Mouse (Mus musculus): Measurements from ENCODE around the gene Zfp668. TPM values are rescaled to one million over a fixed set of nuclear protein-coding genes. Genes with fewer than 3 reads are reported as not detected.

Gene Zfp668
- total and polyA plus RNA-seq, 3 experiments, result 2.4 to 8.6 (median 5.9) TPM

GRCm38 (mm10) chr7:127901772-127902171 is 25.1 kb upstream of the Zfp668 start:
- Histone ChIP-seq H3K27me3 (replicated peaks) (no peaks in the 10 kb centered on the region), H3K9me3 (replicated peaks; ENCODE audit: low read length) (no peaks in the 10 kb centered on the region), H3K79me2 (replicated peaks; ENCODE audit: control insufficient read depth, extremely low read depth, insufficient read depth, poor library complexity, severe bottlenecking) (no peaks in the 10 kb centered on the region), H3K9ac (ENCODE audit: insufficient read depth, low read depth) (no peak overlapping the region), H3K4me1 (ENCODE audit: control insufficient read depth in 1 of 2, insufficient read depth in 2 of 2) (peaks cover 7 to 15% of the 10 kb centered on the region in 2 experiments; a peak in 3 of 4 replicates), H3K4me2 (ENCODE audit: insufficient read depth, low read depth, poor library complexity, severe bottlenecking) (no peak overlapping the region), H3K4me3 (replicated peaks in 1 of 3; ENCODE audit: low read depth in 2 of 3, low read length in 2 of 3, poor library complexity in 1 of 3) (no peak overlapping the region), H3K27ac (ENCODE audit: insufficient read depth, low read depth) (no peak overlapping the region), H3K36me3 (replicated peaks in 1 of 2; ENCODE audit: control insufficient read depth in 1 of 2, insufficient read depth in 1 of 2, low read length in 1 of 2) (peaks cover 14 to 18% of the 10 kb centered on the region in 2 experiments)
- in situ Hi-C loops (cut with MboI; ENCODE audit: low pct_ligation_motif_present, low pct_unique_long_range_greater_than_20kb, low sequenced_read_pairs), result no loop called here
- TF ChIP-seq RCOR1 (conservative IDR thresholded peaks at IDR 0.05; ENCODE audit: low read depth, low read length) (no peak), MAFK (IDR thresholded peaks at IDR 0.05; ENCODE audit: insufficient replicate concordance, low read length) (no peak), MEF2A (IDR thresholded peaks at IDR 0.05; ENCODE audit: borderline replicate concordance, low read depth, low read length) (no peak), E2F4 (IDR thresholded peaks at IDR 0.05; ENCODE audit: insufficient replicate concordance, low read depth, low read length) (no peak), BHLHE40 (IDR thresholded peaks at IDR 0.05; ENCODE audit: low read depth, low read length) (no peak), TBP (conservative IDR thresholded peaks at IDR 0.05; ENCODE audit: low read depth, low read length) (no peak), USF1 (IDR thresholded peaks at IDR 0.05; ENCODE audit: low read depth, low read length) (no peak), CHD1 (IDR thresholded peaks at IDR 0.05; ENCODE audit: low read depth, low read length) (no peak), TCF12 (IDR thresholded peaks at IDR 0.05; ENCODE audit: low read depth, low read length) (no peak), SIN3A (IDR thresholded peaks at IDR 0.05; ENCODE audit: low read length) (no peak), POLR2A (IDR thresholded peaks at IDR 0.05; ENCODE audit: low read depth, low read length) (no peak), ZKSCAN1 (IDR thresholded peaks at IDR 0.05; ENCODE audit: borderline replicate concordance, low read depth, low read length) (no peak), MXI1 (IDR thresholded peaks at IDR 0.05; ENCODE audit: low read depth, low read length) (no peak), IRF4 (IDR thresholded peaks at IDR 0.05; ENCODE audit: low read depth, low read length) (no peak)
- dilution Hi-C loops (cut with MboI; ENCODE audit: extremely low pct_ligation_motif_present, extremely low pct_unique_long_range_greater_than_20kb, low sequenced_read_pairs), result no loop called here
- no peak for DNase-seq (ENCODE audit: extremely low read depth)

DNA sequence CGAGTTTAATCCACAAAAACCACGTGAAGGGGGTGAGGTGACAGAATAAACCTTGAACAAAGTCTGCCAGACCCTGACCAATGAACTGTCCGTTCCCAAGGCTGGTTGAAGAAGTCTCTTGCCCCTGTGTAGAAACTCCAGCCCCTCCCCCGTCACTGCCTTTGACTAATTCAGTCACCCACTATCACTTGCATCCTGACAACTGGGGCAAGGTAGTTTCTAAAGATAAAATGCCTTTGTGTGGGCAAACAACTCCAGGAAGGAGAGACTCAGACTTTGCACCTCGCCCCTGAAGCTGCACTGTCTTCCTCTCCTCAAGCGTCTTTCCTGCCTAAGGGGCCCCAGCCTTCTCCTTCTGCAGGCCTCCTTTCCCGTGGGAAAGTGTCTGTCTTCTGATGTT is 23.4 kb upstream of the Zfp668 start:
- Histone ChIP-seq H3K4me1 (ENCODE audit: control insufficient read depth in 1 of 2, insufficient read depth in 2 of 2) (peaks cover 6 to 9% of the 10 kb centered on the region in 2 experiments; a peak in 3 of 4 replicates), H3K79me2 (replicated peaks; ENCODE audit: control insufficient read depth, extremely low read depth, insufficient read depth, poor library complexity, severe bottlenecking) (no peaks in the 10 kb centered on the region), H3K36me3 (replicated peaks in 1 of 2; ENCODE audit: control insufficient read depth in 1 of 2, insufficient read depth in 1 of 2, low read length in 1 of 2) (peaks cover 0 to 6% of the 10 kb centered on the region in 2 experiments), H3K9ac (ENCODE audit: insufficient read depth, low read depth) (no peak overlapping the region), H3K4me2 (ENCODE audit: insufficient read depth, low read depth, poor library complexity, severe bottlenecking) (no peak overlapping the region), H3K9me3 (replicated peaks; ENCODE audit: low read length) (peaks cover 3% of the 10 kb centered on the region), H3K27me3 (replicated peaks) (no peaks in the 10 kb centered on the region), H3K4me3 (replicated peaks in 1 of 3; ENCODE audit: low read depth in 2 of 3, low read length in 2 of 3, poor library complexity in 1 of 3) (no peak overlapping the region), H3K27ac (ENCODE audit: insufficient read depth, low read depth) (no peak overlapping the region)
- in situ Hi-C loops (cut with MboI; ENCODE audit: low pct_ligation_motif_present, low pct_unique_long_range_greater_than_20kb, low sequenced_read_pairs), result no loop called here
- TF ChIP-seq RAD21 (IDR thresholded peaks at IDR 0.05; ENCODE audit: low read depth, low read length), result no peak
- TF ChIP-seq IRF4 (IDR thresholded peaks at IDR 0.05; ENCODE audit: low read depth, low read length), result no peak
- TF ChIP-seq USF2 (conservative IDR thresholded peaks at IDR 0.05; ENCODE audit: low read depth, low read length), result no peak
- no peak for TF ChIP-seq KAT2A (IDR thresholded peaks at IDR 0.05; ENCODE audit: insufficient replicate concordance, low read length)
- no peak for TF ChIP-seq JUND (conservative IDR thresholded peaks at IDR 0.05; ENCODE audit: low read depth, low read length)
- no peak for TF ChIP-seq E2F4 (IDR thresholded peaks at IDR 0.05; ENCODE audit: insufficient replicate concordance, low read depth, low read length)
- TF ChIP-seq NRF1 (IDR thresholded peaks at IDR 0.05; ENCODE audit: low read depth, low read length), result no peak
- no peak for TF ChIP-seq TBP (conservative IDR thresholded peaks at IDR 0.05; ENCODE audit: low read depth, low read length)
- TF ChIP-seq MXI1 (IDR thresholded peaks at IDR 0.05; ENCODE audit: low read depth, low read length), result no peak
- TF ChIP-seq MYC (IDR thresholded peaks at IDR 0.05; ENCODE audit: low read depth, low read length), result no peak
- TF ChIP-seq ZNF384 (IDR thresholded peaks at IDR 0.05; ENCODE audit: low read depth, low read length), result no peak
- no peak for TF ChIP-seq GABPA (IDR thresholded peaks at IDR 0.05; ENCODE audit: insufficient replicate concordance, low read depth, low read length)
- TF ChIP-seq ZMIZ1 (IDR thresholded peaks at IDR 0.05; ENCODE audit: low read depth, low read length), result no peak
- no peak for TF ChIP-seq ETS1 (conservative IDR thresholded peaks at IDR 0.05; ENCODE audit: low read depth, low read length)
- dilution Hi-C loops (cut with MboI; ENCODE audit: extremely low pct_ligation_motif_present, extremely low pct_unique_long_range_greater_than_20kb, low sequenced_read_pairs), result no loop called here
- no peak for DNase-seq (ENCODE audit: extremely low read depth)

Data from CH12.LX (cell line).